Mouse (Mus musculus): Measurements from ENCODE around the gene Rtp1. TPM values are rescaled to one million over a fixed set of nuclear protein-coding genes. Genes with fewer than 3 reads are reported as not detected.

The Rtp1 gene
- not detected in 2 replicates for polyA plus RNA-seq (2012)

GRCm38 (mm10) chr16:23428647-23429319, at the start of gene Rtp1:
Rtp1 (plus strand) TSS chr16:23429133.
- TF ChIP-seq GATA1 (IDR thresholded peaks at IDR 0.05; ENCODE audit: low read length), result no peak

DNA sequence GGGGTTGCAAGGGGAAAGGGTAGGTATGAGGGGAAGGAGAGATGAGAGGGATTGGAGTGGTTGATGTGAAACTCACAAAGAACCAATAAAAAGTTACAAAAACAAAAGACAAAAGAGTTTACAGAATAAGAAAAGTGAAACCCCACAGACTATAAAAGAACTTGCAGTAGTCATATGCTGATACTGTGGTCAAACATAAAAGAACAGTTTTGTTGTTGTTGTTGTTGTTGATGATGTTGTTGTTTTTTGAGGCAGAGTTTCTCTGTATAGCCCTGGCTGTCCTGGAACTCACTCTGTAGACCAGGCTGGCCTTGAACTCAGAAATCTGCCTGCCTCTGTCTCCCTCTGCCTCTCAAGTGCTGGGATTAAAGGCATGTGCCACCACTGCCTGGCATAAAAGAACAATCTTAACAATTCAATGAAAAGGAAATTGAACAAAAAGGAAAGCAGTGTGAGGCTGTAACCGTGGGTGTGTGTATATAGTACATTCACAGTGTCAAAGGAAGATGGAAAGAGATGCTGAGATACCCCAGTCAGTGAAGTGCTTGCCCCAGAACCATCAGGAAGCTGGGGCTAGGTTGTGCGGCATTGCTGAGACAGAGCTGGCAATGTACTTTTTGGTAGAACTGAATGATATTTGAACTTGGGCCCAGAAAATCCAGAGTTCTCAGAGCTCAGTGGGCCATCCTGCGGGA, 49.2 kb upstream of the Rtp1 start:
- TF ChIP-seq GATA1 (IDR thresholded peaks at IDR 0.05; ENCODE audit: low read length), result no peak

DNA sequence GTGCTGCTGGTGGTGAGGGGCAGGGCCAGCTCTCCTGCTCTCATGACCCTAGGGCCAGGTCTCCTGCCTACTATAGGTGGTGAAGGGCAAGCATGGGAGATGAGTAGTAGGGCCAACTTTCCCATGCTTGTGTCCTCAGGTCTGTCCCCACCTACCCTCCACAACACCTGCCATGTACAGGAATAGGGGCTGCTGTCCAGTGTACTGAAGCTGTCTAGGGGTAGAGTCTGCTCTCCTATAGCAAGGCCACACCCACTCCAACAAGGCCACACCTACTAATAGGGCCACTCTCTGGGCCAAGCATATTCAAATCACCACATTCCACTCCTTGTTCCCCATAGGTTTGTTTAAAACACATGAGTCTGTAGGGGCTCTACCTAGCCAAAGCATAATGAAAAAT, 44.6 kb upstream of the Rtp1 start:
- no peak for TF ChIP-seq GATA1 (IDR thresholded peaks at IDR 0.05; ENCODE audit: low read length)

GRCm38 (mm10) chr16:23397931-23398330, 31.0 kb upstream of the Rtp1 start:
- no peak for TF ChIP-seq GATA1 (IDR thresholded peaks at IDR 0.05; ENCODE audit: low read length)

DNA sequence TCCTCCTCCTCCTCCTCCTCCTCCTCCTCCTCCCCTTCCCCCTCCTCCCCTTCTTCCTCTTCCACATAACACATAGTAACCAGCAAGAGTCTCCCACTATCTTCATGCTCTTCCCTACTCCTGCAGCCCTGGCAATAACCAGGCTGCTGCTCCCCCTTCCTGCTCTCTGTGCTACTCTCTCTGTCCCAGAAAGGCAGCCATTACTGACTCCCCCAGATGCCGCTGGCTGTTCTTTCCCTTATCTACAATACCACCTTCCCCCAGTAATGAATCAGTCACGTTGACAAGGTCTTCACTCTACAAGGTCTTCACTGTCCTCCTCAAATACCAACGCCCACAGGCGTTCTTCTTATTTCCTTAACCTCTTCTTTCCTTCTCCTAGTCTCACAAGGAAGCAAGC, 27.5 kb upstream of the Rtp1 start:
- TF ChIP-seq GATA1 (IDR thresholded peaks at IDR 0.05; ENCODE audit: low read length), result no peak

- no peak for TF ChIP-seq GATA1 (IDR thresholded peaks at IDR 0.05; ENCODE audit: low read length)
Measured at GRCm38 (mm10) chr16:23401959-23402358, 27.0 kb upstream of the Rtp1 start.

DNA sequence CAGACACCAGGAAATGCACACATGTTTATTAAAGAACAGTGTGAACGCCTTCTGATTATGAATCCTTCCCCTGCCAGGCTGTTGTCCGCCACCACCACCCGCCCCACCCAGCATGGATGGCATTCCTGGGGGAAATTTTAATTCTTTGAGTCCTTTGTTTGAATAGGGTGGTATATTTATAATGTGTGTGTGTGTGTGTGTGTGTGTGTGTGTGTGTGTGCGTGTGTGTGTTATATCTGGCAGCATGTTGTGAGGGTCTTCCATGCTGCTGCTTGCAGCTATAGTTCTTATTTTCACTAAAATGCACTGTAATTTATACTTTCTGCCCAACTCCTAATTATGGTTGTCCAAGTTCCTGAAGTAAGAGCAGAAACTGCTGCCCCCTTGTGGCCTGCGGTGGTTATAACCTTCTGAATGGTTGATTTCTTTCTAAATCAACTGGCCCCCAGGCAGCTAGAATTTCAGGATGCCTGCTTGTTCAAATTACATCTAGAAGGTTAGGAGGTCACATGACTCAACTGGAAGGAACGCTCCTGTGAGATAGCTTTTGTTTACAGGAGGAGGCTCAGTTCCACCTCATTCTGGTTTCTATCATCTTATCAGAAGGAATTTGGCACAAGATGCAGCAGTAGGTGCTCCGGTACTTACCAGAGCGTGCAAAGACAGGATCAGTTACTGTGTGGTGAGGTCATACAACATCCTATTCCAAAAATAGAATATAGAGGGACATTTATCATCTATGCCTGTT, 25.8 kb upstream of the Rtp1 start:
- TF ChIP-seq GATA1 (IDR thresholded peaks at IDR 0.05; ENCODE audit: low read length), result no peak

GRCm38 (mm10) chr16:23412930-23413329, 16.0 kb upstream of the Rtp1 start:
- no peak for TF ChIP-seq GATA1 (IDR thresholded peaks at IDR 0.05; ENCODE audit: low read length)

DNA sequence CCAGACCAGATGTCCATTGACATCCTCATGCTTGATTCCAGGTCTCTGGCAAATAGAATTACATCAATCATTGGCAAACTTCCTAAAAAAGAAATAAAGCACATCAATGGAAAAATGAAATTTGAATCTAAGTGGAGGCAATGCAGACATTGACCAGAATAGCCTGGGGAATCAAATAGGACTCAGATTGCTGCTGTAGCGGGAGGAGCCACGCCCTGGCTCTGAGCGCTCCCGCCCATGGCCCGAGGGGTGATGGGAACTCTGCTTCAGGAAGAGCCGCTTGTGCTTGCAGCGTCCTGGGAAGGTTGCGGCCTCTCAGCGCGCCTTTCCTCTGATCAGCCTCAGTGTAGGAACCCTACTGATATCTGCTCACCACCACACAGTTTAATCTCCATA, 12.7 kb upstream of the Rtp1 start:
- no peak for TF ChIP-seq GATA1 (IDR thresholded peaks at IDR 0.05; ENCODE audit: low read length)

- TF ChIP-seq GATA1 (IDR thresholded peaks at IDR 0.05; ENCODE audit: low read length), result no peak
Measured at GRCm38 (mm10) chr16:23416657-23417293, 12.2 kb upstream of the Rtp1 start.

- TF ChIP-seq GATA1 (IDR thresholded peaks at IDR 0.05; ENCODE audit: low read length), result no peak
Measured at GRCm38 (mm10) chr16:23417456-23418240, 11.3 kb upstream of the Rtp1 start.

DNA sequence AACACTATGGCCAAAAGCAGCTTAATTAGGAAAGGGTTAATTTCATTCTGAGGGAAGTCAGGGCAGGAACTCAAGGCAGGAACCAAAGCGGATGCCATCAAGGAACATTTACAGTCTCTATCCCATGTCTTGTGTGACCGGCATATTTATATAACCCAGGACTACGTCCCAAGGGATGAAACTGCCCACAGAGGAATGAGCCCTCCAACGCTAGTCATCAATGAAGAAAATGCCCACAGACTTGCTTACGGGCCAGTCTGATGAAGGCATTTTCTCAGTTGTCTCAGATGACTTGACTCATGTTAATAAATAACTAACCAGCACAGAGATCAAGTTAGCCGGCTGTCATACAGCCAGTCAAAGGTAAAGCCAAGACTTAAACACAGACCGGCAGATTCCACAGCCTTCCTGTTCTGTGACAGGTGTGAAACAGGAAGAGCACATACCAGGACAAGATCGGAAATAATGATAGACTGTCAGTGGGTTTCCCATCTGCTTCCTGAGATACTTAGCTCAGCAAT, 9.3 kb upstream of the Rtp1 start:
- TF ChIP-seq GATA1 (IDR thresholded peaks at IDR 0.05; ENCODE audit: low read length), result no peak

GRCm38 (mm10) chr16:23423825-23424224, 5.1 kb upstream of the Rtp1 start:
- no peak for TF ChIP-seq GATA1 (IDR thresholded peaks at IDR 0.05; ENCODE audit: low read length)

DNA sequence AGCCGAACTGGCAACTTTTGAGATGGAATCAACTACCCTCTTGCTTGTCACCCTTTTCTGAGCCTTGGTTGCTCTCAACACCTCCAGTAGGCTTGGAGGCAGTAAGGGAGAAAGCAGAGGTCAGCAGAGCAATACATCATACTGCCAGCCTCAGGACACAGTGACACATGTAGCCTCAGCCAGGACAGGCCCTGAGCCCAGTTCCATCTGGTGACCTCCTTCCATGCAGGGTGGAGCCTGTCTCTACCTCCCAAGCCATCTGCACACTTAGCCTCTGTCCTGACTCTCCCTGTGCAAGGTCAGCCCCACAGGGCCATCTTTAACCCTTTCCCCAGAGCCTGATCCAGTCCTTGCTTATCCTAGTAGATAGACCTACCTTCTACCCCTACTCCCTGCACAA, 1.2 kb upstream of the Rtp1 start:
- TF ChIP-seq GATA1 (IDR thresholded peaks at IDR 0.05; ENCODE audit: low read length), result no peak

GRCm38 (mm10) chr16:23429991-23430390, 1.1 kb downstream of the Rtp1 start:
- TF ChIP-seq GATA1 (IDR thresholded peaks at IDR 0.05; ENCODE audit: low read length), result no peak
